Mouse (Mus musculus): ENCODE measurements at regions not wholly inside any gene's neighbourhood (a gene's known extent, or its start where the extent isn't known, plus 50 kb on each side); places are given as distances from the start of the nearest gene placed in this dataset.

- no peak for DNase-seq
Observed at GRCm38 (mm10) chr13:92911660-92912284, 67.2 kb downstream of the Mtx3 start.

- no peak for DNase-seq
Observed at GRCm38 (mm10) chr13:92912661-92913060, 68.1 kb downstream of the Mtx3 start.

- no peak for DNase-seq
Observed at GRCm38 (mm10) chr13:92914631-92915030, 70.1 kb downstream of the Mtx3 start.

DNA sequence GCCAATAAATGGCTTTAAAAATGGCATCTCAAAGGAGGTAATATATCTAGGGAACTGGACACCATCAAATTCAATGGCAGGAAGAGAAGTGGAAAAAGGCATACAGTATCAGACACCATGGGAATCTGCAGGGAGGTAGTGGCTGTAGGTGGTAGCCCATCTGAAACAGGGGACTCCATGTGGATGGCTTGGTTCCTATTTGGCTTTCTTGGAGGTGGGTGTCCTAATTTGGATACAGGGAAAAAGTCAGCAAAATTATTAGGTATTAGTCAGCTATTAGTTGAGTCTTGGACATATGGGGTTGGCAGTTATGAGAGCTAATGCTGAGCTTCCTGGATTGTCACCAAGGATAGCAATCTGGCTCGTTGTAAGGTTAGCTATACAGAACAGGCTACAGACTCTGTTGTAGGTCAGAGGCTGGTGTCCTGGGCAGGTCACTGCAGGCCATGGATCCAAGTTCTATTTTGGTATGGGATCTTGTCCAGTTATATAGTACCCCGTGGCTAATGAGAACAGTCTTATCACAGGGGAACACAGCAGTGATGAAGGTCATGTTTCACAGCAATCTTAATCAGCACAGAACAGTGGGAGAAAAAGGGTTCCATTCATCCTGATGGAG lies 70.8 kb downstream of the Mtx3 start:
- no peak for DNase-seq

DNA sequence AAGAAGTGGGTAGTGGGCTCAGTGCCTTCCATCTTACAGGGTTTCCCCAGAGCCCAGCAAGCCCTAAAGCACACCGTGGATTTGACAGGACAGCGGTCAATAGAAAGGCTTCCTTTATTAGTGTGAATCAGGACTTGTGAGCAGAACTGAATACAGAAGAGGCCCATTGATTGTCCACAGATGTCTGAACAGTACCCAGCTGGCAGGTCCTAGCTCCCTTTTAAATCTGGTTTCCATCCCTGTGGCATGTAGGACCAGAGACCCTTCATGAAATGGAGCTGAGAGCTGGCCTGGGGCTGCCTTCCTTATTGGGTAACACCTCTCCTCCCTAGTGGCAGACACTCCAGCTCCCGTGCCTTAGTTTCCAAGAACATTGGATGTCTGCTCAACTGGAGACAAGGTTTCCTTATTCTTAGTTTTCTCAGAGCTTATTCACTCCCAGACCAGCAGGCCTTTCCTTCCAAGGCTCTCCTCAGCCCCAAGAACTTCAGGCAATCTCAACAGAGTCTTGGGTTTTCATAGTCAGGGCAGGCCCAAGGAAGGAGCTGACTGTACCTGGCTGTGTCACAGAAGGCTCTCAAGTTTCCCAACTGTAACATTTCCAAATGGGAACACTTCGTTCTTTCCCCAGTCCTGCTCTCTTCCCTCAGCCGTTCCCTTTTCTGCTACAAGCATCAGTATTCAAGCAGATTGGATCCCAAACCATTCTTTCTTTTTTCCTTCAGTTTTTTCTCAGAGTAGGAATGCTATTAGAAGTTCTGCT lies 71.6 kb downstream of the Mtx3 start:
- peak in 1 of 2 experiments; percentile 21 for DNase-seq

GRCm38 (mm10) chr13:92919882-92920281 lies 75.3 kb downstream of the Mtx3 start:
- no peak for DNase-seq

DNA sequence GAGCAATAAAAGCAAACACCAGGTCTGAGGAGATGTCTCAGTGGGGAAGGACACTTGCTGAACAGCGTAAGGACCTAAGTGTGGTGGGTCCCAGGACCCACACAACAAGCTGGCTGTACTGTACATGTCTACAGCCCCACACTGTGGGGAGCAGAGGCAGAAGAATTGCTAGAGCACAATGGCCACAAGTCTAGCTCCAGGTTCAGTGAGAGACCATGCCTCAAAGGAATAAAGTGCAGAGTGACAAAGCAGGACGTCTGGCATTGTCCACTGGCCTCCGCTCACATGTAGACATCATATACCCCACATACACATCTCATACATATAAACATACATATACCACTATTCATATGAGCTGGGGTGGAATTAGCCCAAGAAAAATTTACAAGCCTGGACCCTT lies 77.4 kb downstream of the Mtx3 start:
- no peak for DNase-seq

GRCm38 (mm10) chr13:92923496-92923895 lies 78.9 kb downstream of the Mtx3 start:
- DNase-seq = no peak

DNA sequence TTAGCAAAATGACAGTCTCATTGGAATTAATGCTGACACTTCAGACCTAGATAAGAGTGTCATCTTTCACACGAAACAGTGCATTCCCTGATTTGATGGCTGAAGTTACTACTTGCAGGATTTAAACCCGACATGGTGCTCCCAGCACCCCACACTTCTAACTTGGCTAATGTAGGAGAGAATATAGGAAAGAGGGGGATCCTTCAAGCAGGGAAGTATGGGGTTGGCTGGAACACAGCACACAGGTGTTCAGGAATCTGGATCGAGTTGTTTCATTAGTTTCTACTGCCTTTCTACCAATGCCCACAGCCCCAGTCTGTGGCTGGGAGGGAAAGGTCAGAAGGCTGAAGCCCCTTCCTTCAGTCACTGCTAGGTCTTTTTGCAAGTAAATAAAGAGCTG lies 79.5 kb downstream of the Mtx3 start:
- no peak for DNase-seq

- no peak for DNase-seq
Observed at GRCm38 (mm10) chr13:92925196-92925595, 80.6 kb downstream of the Mtx3 start.

- peak in 1 of 2 experiments; percentile 6 for DNase-seq
Observed at GRCm38 (mm10) chr13:92928551-92928950, 84.0 kb downstream of the Mtx3 start.

DNA sequence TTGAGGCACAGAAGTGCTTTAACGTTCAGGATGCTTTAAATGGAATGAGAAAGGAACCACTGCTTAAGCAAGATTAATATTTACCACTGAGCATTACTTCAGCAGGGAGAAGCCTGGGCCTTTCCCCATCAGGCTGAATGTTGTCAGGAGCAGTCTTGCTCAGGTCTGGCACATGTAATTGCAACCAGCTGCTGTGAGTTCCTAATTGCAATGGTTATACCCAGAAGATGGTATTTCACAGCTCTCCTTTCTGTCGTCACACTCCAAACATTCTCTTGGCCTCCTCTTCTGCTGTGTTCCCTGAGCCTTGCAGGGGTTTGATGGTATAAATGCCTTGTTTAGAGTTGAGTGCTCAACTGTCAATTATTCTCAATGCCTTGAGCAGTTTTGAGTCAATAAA lies 87.1 kb downstream of the Mtx3 start:
- no peak for DNase-seq

DNA sequence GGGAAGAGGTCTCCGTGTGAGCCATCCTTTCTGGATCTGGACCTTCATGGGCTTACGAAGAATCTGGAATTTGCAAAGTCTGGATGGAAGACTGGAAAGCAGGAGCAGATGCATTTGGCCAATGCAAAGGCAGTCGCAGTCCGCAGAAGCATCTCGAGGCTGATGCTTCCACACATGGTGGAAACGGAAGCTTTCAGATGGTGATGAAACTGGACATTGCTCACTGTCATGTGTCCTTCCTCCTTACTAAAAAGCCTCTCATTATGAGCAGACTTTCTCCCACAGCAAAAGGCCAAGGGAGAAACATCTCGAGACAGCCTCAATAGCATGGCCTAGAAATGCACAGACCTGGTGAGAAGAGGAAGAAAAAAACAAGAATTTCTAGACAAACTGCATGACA lies 94.5 kb downstream of the Mtx3 start:
- DNase-seq = no peak

DNA sequence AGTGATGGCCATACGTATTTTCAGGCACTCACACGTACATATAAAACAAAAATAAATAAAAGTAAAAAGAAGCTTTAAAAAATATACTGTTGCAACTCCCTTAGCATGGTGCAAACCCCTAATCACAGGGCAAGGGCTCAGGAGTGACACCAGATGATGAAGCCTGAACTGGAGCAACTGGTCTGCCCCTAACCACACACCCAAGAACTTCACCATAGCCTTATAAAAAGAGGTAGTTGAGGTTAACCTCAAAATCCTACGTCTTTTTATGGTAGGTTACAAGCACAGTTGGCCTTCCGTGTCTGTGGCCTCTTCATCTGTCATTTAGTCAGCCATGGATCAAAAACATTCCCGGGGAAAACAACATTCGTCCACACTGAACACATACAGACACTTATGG lies 96.0 kb downstream of the Mtx3 start:
- DNase-seq = no peak

- no peak for DNase-seq
Observed at GRCm38 (mm10) chr13:92948560-92948959, 104.0 kb downstream of the Mtx3 start.

DNA sequence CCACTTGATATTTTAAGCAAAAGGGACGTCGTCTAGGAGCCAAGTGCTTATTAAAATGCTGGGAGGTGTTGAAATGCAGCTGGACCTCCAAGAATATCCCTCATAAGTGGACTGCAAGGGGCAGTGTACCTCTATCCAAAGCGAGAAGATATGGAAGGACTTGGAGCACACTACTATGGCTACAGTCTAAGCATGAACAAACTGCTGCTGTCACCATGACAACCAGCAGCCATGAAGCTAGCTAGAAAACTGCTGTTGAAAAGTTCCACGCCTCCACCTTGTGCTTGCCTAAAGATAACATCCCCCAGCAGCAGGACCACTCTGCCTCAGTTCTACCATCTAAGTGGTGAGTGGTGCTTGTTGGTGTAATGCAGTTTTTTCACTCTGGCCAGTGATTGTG lies 115.5 kb downstream of the Mtx3 start:
- peak; percentile 4 to 25 for DNase-seq

DNA sequence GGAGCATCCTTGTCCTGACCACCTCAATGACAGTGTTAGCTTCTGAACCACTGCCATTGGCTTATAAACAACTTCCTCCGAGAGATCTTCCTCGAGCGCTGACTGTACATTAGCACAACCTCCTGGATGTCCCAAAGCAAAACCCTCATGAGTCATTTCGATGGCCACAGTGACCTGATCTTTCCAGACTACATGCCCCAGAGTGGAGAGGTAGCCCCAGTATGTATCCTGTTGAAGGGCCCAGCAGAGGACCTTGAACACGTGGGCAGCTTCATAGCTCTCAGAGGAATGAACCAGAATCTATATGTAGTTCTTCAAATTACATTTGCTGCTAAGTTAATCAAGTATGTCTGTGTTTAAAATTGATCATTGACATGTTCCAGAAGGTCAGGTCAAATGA lies 118.1 kb downstream of the Mtx3 start:
- DNase-seq = no peak

- no peak for DNase-seq
Observed at GRCm38 (mm10) chr13:92963351-92963895, 118.9 kb downstream of the Mtx3 start.

- no peak for DNase-seq
Observed at GRCm38 (mm10) chr13:92964213-92964743, 119.7 kb downstream of the Mtx3 start.

- DNase-seq = no peak
Observed at GRCm38 (mm10) chr13:92967025-92967610, 122.6 kb downstream of the Mtx3 start.

DNA sequence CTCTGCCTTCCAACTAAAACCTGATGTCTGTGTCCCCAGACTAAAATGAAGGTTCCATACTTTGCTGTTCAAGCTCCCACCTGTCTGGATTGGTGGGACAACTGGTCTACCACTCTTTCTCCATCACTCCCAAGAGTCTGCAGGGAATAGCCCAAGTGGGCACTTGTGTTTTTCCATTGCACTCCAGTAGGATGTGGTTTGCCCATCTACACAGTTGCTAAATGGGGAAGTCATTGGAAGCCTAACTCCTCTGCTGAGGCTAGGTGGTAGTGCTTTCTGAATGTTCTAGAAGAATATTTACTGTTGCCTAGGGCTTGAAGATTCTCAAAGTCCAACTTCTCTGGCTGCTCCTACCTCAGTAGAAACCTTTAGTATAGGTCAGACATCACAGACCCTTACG lies 125.0 kb downstream of the Mtx3 start:
- no peak for DNase-seq

DNA sequence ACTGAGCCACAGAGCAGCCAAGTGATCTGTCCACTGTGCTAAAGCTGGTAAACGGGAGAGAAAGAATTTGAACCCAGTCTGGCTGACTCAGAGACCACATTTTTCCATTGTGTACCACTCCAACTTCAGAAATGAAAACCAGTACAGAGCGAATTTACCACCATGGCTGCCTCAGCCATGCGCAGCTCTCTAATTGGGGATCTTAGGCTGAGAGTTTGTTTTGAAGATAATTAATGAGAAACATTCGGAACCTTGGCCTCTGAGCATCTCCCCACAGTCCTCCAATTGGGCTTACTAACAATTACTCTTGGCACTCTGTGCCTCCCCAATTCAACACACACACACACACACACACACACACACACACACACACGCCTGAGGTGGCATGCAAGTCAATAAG lies 128.3 kb downstream of the Mtx3 start:
- DNase-seq = no peak

GRCm38 (mm10) chr13:92973791-92974190 lies 129.2 kb downstream of the Mtx3 start:
- DNase-seq = no peak

Measured in layer of hippocampus, postnatal 36 days (tissue).